Mouse (Mus musculus): Measurements from ENCODE around the gene Tmem59l.

- TF ChIP-seq EP300 (IDR thresholded peaks at IDR 0.05; ENCODE audit: low read depth) (no peak), CTCF (IDR thresholded peaks at IDR 0.05; ENCODE audit: low read depth) (0 out of 2 replicates have a peak, but pooled peaks have one; percentile 4)
Measured at GRCm38 (mm10) chr8:70440246-70440645, 46.9 kb downstream of the Tmem59l start.
